Mouse (Mus musculus) kidney, embryonic 15.5 days (tissue): ENCODE measurements around the gene Plppr2. TPM values are rescaled to one million over a fixed set of nuclear protein-coding genes. Genes with fewer than 3 reads are reported as not detected.

Experiments used
- ATAC-seq: fragments of 200-750 bp; cut with Nextera tagmentation; replicated peaks from 2 replicates; pipeline ENCODE4 v1.8.0; 2017; ENCODE audit warnings: moderate TSS enrichment; ENCODE audit not compliant: low FRiP score
- H3K27ac ChIP-seq: fragments of 300-500 bp; sonication (generic); 2 replicates; pipeline ENCODE4 v1.5.1; 2015; ENCODE audit warnings: mild to moderate bottlenecking, inconsistent platforms
- H3K27me3 ChIP-seq: fragments of 300-500 bp; sonication (generic); 2 replicates; pipeline ENCODE4 v1.6.1; 2015; ENCODE audit warnings: inconsistent platforms
- H3K36me3 ChIP-seq: fragments of 300-500 bp; sonication (generic); 2 replicates; pipeline ENCODE4 v1.6.1; 2015; ENCODE audit warnings: inconsistent platforms
- H3K4me1 ChIP-seq: fragments of 300-500 bp; sonication (generic); 2 replicates; pipeline ENCODE4 v1.6.1; 2015; ENCODE audit warnings: inconsistent platforms
- H3K4me2 ChIP-seq: fragments of 300-500 bp; sonication (generic); 2 replicates; pipeline ENCODE4 v1.6.1; 2015; ENCODE audit warnings: moderate library complexity, mild to moderate bottlenecking, inconsistent platforms
- H3K4me3 ChIP-seq: fragments of 300-500 bp; sonication (generic); replicated peaks from 2 replicates; pipeline ENCODE4 v1.5.1; 2015; ENCODE audit warnings: mild to moderate bottlenecking, inconsistent platforms
- H3K9ac ChIP-seq: fragments of 300-500 bp; sonication (generic); 2 replicates; pipeline ENCODE4 v1.6.1; 2015; ENCODE audit warnings: mild to moderate bottlenecking, inconsistent platforms
- H3K9me3 ChIP-seq: fragments of 300-500 bp; sonication (generic); replicated peaks from 2 replicates; pipeline ENCODE4 v1.6.1; 2016; ENCODE audit warnings: inconsistent platforms
- WGBS: fragments of 180-500 bp; shearing (Covaris S2); methylation state at CpG from one replicate; pipeline ENCODE4 v1.1.7; 2015; ENCODE audit warnings: mixed read lengths; 5-methylcytosine and 5-hydroxymethylcytosine counted together
- polyA plus RNA-seq: library from polyadenylated mRNA; unstranded; fragments of >200 nt; fragmentation: Nextera tagmentation; extraction: Ambion mirVana; gene quantifications from 2 replicates; pipeline ENCODE4 v1.2.1, GENCODE M21; 2015

Plppr2 gene
- polyA plus RNA-seq, 1 experiment from 2014 or later: 11.3 TPM

- no peak overlapping the region for H3K4me2 ChIP-seq
- 85% methylated on average over 3 of the region's 3 CpGs for WGBS
- no peaks in the 10 kb centered on the region for H3K4me1 ChIP-seq
- ATAC-seq: no peak
- no peak overlapping the region for H3K9ac ChIP-seq
- peaks cover 15% of the 10 kb centered on the region for H3K27me3 ChIP-seq
- H3K9me3 ChIP-seq: no peaks in the 10 kb centered on the region
- H3K4me3 ChIP-seq: no peak overlapping the region
- no peaks in the 10 kb centered on the region for H3K36me3 ChIP-seq
- no peak overlapping the region for H3K27ac ChIP-seq
Observed at GRCm38 (mm10) chr9:21996178-21996867, 59.5 kb downstream of the Plppr2 start.

Other genes with a start within 250 kb of the Plppr2 start
- 28.9 and 34.9 TPM in 2 replicates for gene Ldlr, start 213.6 kb upstream of the Plppr2 start, polyA plus RNA-seq
- gene Spc24, start 176.7 kb upstream of the Plppr2 start, polyA plus RNA-seq: 126 and 135 TPM in 2 replicates
- 18.7 and 23.2 TPM in 2 replicates for gene Kank2, start 138.3 kb upstream of the Plppr2 start, polyA plus RNA-seq
- gene Angptl8, start 101.5 kb upstream of the Plppr2 start, polyA plus RNA-seq: 4.3 and 4.9 TPM in 2 replicates
- gene Dock6, start 84.4 kb upstream of the Plppr2 start, polyA plus RNA-seq: 36.8 and 46.3 TPM in 2 replicates
- 11.0 and 11.3 TPM in 2 replicates for gene Rab3d, start 18.8 kb upstream of the Plppr2 start, polyA plus RNA-seq
- 5.5 and 5.9 TPM in 2 replicates for gene Ccdc159, start 9.6 kb upstream of the Plppr2 start, polyA plus RNA-seq
- gene Tmem205, start 9.5 kb upstream of the Plppr2 start, polyA plus RNA-seq: 59.2 and 61.0 TPM in 2 replicates
- gene Swsap1, start 18.7 kb downstream of the Plppr2 start, polyA plus RNA-seq: 7.9 and 12.6 TPM in 2 replicates
- 12.1 and 15.2 TPM in 2 replicates for gene Epor, start 26.5 kb downstream of the Plppr2 start, polyA plus RNA-seq
- 23.7 and 24.5 TPM in 2 replicates for gene Rgl3, start 52.4 kb downstream of the Plppr2 start, polyA plus RNA-seq
- 1.6 TPM in 2 replicates for gene Ccdc151, start 65.6 kb downstream of the Plppr2 start, polyA plus RNA-seq
- gene Prkcsh, start 65.8 kb downstream of the Plppr2 start, polyA plus RNA-seq: 137 and 140 TPM in 2 replicates
- 0.53 and 1.1 TPM in 2 replicates for gene Elavl3, start 115.0 kb downstream of the Plppr2 start, polyA plus RNA-seq
- not detected in 2 replicates for gene Gm49318, start 134.2 kb downstream of the Plppr2 start, polyA plus RNA-seq
- 11.7 and 14.0 TPM in 2 replicates for gene Zfp653, start 134.3 kb downstream of the Plppr2 start, polyA plus RNA-seq
- gene Ecsit, start 148.4 kb downstream of the Plppr2 start, polyA plus RNA-seq: 43.1 and 49.4 TPM in 2 replicates
- gene Cnn1, start 162.2 kb downstream of the Plppr2 start, polyA plus RNA-seq: 11.1 and 40.8 TPM in 2 replicates
- 193 and 194 TPM in 2 replicates for gene Elof1, start 180.1 kb downstream of the Plppr2 start, polyA plus RNA-seq
- gene Acp5, start 198.7 kb downstream of the Plppr2 start, polyA plus RNA-seq: 7.3 and 23.2 TPM in 2 replicates
- gene Pigyl, start 219.8 kb downstream of the Plppr2 start, polyA plus RNA-seq: 70.0 and 73.1 TPM in 2 replicates